Mouse (Mus musculus): Measurements from ENCODE around the gene Dpf3. TPM values are rescaled to one million over a fixed set of nuclear protein-coding genes. Genes with fewer than 3 reads are reported as not detected.

Dpf3 gene
- total RNA-seq, 2 experiments from 2014 or later: 16.3 to 22.3 TPM

DNA sequence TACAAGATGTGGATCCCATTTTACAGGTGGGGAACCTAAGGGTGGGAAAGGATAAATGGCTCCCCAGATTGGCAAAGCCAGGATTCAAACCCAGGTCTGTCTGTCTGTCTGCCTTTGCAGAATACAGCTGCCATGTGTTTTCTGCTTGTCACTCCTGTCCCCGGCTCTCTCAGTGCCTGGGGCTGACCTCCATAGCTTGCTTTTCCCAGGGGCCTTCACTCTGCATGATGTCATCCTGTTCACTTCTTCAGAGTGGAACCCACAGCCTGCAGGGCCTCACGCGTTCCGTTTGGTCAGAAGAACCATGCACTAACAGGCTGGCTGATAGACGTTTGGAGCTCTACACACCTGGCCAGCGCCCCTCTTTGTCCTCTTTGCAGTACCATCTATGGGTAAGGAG lies 184.3 kb downstream of the Dpf3 start:
- no peak for DNase-seq

DNA sequence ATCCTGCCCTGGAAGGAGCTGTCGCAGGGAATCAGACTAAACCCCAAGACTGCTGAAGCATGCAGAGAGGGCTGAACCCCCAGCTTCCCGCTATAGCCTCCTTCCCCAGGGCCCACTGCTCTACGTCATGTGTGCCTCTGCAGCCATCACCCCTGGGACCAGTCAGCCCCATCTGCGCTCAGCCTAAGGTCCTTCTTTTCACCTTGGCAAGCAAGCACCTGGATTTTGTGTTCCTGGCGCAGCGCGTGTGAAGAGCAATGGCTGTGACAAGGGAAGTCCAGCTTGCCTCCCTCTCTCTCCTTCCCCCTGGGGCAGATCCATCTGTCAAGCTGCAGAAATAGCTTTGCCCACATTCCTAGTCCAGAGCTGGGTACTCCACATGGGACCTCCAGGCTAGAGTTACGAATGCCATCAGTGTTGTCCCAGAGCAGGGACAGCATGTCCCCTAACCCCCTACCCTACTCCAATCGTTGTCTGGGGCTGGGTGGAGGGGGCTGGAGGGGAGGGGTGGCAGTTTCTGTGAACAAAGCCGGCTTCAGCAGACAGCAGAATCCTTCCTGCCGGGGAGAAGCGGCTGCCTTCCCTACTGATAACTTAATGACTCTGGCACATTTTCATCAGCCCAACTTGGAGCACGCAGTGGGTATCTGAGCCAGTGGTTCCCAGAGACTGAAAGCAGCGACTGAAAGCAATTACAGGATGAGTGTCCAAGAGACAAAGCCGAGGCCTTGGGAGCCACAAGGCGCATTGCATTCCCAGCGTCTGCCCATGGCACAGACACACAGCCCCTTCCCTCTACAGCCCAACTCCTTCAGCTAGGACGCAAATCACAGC lies 185.0 kb downstream of the Dpf3 start:
- peak; percentile 25 to 27 for DNase-seq

More for the DNA sequence above, 184.3 kb downstream of the Dpf3 start:
- intact Hi-C loops (cut with DNase I): no loop called here

DNA sequence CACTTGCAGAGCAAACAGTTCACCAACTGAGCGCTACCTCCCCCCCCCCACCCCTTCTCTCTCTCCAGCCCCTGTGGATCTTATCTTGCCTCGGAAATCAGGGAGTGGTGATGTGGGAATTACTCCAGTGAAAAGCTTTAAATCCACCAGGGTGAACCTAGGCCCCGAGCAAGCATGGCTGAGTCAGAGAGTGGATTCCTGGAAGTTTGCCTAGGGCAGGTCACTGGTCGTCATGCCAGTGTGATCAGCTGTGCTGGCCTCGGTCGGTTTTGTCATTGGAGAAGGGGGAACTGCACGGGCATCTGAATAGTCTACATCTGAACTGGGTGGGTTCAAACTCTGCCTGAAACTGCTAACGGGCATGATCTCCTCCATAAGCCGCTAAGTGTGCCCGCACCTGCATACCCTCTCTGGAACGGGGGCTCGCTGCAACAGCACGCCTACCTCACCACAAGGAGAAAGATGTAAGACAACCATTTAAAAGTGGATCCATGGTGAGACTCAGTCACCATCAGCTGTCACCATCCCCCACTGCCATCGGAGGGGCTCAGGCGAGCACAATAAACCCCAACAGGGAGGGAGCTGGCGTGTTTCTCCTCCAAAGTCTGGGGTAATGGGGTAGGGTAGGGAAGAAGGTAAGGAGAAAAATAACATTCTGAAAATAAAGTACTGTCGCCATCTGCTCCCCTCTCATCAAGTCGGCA lies 185.7 kb downstream of the Dpf3 start:
- intact Hi-C loops (cut with DNase I): no loop called here
- DNase-seq: peak in 1 of 2 experiments; percentile 6

More for the DNA sequence above, 185.0 kb downstream of the Dpf3 start:
- intact Hi-C loops (cut with DNase I): no loop called here

DNA sequence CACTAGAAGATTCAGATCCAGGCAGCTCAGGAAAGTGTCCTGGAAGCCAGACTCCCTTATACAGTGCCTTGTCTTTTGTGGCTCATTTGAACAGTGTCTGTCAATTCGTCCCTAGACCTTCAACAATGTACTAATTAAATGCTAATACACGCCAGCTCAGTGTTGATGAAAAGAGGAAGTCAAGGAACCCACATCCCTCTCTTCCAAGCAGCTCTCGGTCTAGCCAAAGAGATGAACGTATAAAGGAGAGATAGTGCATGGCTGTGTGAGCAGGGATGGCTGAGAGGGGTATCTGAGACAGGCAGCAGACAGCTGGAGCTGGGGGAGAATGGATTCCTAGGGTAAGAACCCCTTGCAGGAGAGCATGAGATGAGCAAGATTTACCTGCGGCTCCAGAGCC lies 189.2 kb downstream of the Dpf3 start:
- no peak for DNase-seq
- intact Hi-C loops (cut with DNase I): no loop called here

DNA sequence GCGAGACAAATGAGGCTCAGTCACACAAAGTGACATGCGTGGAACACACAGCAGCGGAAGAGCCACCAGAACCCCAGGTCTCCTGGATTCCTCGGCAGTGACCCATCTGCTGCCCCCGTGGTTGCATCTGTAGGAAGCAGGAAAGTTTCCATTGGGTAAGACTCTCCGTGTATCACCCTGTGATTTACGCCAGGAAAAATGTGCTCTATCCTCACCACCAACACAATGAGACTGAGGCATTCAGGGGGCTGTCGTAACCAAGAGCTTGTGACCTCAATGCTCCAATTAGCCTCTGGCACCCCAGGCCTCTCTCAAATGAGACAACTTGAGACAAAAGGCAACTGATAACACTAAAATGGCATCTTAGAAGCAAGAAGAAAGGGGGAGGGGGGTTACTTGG lies 192.5 kb downstream of the Dpf3 start:
- intact Hi-C loops (cut with DNase I): no loop called here
- DNase-seq: no peak

DNA sequence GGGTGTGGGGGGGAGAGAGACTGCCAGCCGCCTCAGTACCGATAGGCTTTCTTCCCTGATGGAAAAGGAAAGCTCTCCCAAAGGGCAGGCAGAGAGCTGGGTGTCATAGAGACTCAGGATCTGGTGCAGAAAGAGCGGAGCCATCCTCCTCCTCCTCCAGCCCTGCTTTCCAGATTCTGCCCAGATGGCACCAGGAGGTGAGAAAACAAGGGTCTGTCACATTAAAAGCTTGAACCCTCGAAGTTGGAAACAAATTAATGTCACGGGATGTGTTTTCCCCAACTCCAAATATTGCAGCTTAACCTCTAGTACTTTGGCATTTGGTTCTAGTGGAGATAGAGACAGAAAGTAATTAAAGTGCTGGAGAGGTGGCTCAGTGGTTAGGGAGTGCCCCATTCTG lies 195.6 kb downstream of the Dpf3 start:
- intact Hi-C loops (cut with DNase I): no loop called here
- no peak for DNase-seq

DNA sequence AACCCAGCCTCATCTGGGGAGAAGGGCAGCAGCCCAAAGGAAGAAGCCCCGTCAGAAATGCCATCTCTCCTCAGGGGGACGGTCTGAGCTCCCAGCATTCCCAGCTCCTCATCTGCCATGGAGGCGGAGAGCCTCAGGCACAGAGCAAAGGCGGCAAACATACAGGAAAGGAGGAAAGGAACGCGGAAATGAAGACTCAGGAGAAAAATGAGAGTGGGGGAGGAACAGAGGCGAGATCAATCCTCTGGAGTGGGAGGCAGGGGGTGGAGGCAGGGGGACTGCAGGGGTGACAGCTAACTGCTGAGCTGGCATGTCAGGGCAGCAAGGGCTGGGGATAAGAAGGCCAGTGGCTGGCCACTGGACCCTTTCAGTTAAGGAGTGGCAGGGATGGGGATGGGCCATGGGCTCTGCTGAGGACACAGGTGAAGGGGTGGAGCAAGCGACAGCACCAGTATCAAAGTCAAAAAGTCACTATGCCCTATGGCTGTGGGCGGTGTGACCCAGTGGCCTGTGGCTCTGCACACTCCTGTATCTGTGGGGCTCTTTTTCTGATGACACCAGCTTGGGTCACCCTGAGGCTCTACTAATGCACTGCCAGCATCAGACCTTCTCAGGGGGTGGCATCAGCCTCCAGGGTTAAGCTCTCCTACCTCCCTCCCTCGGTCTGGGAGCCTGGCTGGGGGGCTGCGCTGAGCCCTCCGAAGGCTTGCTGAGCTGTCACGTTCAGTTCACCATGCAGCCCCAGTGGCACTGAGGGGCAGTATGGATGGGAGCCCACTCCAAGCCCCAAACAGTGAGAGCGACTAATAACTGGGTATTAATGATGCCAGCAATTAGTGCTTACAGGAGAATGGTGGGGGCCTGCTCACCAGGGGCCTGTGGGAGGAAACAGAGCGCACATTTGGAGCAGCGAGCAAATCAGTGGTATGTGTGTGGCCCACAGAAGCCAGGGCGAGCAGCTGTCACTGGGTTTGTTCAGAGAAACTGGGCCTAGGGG lies 200.7 kb downstream of the Dpf3 start:
- intact Hi-C loops (cut with DNase I): no loop called here

DNA sequence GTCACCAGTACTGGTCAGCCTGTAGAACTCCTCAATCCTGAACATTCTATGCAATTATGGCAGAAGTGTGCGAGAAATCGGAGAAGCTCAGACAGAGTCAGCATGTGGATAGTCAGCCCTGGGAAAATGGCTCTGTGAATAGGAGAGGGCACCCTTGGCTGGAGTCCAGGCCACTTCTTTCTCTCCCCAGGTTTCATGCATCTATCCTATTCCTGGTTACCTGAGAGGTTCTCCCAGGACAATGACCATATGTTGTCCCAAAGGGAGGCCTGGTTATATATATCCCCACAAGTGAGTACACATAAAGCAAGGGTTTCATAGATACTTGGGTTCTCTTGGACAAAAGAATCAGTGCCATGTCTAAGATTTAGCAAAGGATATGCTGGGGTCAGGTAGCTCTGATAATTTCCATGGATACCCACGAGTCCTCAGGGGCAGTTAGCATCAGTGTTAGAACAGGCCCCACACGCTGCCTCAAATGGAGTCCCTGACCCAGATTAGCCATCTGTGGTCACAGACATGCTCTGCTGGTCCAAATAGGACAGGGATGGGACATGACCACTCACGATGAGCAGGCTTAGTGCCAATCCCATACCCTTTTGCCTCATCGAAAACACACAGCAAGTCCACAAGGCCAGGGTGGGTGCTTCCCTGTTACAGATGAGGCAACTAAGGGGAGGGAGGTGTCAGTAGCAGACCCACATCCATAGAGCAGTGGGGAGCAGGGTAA lies 203.8 kb downstream of the Dpf3 start:
- intact Hi-C loops (cut with DNase I): no loop called here
- no peak for DNase-seq

More for the DNA sequence above, 200.7 kb downstream of the Dpf3 start:
- no peak for DNase-seq

DNA sequence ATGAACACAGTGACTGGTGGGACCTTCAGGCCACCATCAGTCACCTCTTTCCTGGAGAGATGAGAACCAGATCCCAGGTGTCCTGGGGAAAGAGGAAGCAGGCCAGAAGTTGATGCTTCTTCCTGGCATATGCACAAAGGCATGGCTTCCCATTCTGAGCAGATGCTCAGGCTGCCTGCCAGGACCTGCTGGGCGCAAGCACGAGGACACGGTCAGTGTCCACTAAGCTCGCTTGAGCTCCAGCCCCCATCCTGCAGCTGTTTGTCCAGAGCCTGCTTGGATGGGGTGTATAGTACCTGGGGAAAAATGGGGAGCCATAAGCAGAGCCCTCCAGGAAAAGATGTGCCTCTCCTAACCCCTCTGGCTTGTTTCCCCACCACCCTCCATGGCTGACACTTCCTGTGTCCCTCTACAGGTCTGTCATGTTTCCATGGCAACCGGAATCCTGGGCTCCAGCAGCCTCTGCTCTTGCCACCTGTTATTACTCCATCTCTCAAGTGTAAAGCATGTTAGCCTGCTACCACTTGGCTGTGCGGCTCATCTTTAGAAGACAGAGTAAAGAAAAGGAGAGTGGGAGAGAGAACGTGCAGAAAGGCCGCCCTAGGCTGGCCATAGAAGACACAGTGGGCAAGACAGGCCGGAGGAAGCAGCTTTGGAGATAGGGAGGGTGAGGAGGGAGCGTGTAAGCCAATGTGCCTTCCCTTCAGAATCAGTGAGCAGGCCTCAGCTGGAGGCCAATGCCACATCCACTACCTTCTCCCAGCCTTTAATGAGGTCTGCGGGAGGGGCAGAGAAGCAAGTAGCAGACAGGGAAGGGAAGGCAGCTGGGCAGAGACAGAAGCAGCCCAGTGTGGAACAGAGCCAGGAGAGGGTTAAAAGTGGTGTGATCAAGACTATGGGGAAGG lies 209.7 kb downstream of the Dpf3 start:
- intact Hi-C loops (cut with DNase I): no loop called here
- no peak for DNase-seq

DNA sequence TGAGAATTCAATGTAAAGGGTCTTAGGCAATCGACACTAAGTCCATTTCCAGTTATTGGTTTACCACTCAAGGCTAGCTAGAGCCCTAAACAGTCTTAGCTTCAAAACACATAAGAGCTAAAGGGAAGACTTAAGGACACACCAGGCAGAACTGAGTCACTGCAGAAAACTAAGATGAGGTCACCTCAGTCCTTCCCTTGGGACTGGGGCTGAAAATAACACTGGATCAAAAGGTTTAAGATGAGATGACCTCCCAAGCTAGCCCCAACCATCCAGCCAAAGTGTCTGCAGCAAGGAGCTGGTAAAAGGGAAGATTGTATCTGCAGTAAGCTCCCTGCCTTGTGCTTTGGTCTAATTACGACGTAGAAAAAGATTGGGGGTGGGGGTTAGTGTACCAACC lies 216.3 kb downstream of the Dpf3 start:
- no peak for DNase-seq
- intact Hi-C loops (cut with DNase I): no loop called here

DNA sequence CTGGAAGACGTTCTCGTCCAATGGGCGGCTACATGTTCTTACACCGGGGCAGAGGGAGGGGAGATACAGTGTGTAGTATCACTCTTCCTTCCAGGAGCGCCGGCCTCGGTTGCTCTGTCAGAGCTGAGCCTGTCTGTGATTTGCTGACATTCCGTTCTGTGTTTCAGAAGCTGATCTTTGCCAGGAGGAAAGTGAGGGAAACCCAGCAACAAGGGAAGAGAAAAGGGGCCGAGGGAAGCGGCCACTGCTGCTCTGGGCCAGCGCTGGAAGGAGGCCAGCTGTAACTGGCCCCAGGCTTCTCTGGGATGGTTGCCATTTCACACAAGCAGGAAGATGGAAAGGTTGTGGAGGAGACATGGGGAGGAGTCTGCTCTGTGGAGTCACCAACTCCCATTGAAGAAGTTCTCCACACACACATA lies 219.0 kb downstream of the Dpf3 start:
- intact Hi-C loops (cut with DNase I): no loop called here
- DNase-seq: peak; percentile 69 to 70

DNA sequence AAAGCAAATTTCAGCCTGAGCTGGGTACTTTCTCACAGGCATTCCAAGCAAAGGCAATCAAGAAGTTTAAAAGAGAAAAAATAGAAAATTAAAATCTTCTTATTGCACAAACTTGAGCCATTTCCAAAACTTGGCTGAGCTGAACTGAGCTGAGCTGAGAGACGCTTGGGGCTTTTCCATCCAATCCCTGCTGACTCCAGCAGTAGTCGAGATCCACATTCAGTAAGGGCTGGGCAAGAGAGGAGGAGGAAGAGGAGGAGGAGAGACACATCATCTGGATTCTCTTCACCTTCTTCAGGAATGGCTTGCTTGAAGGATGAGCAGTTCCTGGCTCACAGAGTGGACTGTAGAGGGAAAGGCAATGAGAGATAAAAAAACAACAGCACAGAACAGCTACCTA lies 227.0 kb downstream of the Dpf3 start:
- intact Hi-C loops (cut with DNase I): no loop called here
- DNase-seq: no peak

DNA sequence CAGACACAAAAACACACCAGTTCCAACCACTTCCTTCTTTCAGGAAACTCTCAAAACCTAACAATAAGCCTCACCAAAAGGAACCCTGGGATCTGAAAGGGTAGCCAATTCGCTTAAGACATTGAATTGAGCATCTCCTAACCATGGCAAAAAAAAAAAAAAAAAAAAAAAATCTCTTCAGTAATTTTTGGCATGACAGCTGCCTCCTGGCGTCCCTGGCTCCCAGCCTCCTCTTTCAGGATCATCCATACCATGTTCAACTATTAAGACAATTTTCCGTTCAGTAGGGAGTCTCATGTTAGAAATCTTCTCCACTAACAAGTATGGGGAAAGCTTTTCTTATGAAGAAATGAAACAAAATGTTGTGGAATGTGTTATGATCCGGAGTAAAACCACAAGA lies 233.1 kb downstream of the Dpf3 start:
- DNase-seq: no peak
- intact Hi-C loops (cut with DNase I): no loop called here

DNA sequence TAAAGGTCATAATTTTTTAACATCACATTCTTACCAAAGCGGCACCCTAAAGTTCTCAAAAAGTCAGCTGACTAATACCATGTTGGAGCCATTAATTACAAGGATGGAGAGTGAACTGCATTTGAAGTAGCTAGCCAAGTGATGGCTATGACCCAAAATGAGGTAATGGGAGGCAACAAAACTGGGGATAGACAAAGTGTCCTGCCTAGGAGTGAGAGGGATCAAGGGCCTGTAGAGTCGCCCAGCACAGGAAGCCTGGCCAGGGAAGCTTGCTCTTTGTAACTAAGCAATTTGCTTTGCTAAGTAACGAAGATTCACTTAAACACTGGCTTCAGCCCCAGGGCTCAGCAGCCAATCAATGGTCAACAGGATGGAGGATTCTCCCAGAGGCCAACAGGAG lies 238.4 kb downstream of the Dpf3 start:
- intact Hi-C loops (cut with DNase I): no loop called here
- no peak for DNase-seq

DNA sequence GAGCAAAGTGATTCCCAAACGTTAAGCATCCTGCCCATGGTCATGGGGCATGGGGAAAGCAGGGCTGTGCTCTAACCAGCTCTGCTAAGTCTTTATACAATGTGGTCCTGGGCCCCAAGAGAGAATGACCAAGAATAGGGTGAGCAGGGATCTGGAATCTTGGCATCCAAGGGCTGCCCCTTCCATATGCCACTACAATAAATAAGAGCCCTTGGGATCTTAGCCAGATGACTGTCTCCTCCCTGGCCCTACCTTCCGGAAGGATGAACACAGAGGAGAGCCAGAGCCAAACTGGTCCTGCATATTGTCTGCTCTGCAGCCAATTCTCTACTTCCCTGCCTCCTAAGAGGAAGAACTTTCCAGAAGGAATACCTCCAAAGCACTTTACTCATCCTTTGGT lies 238.9 kb downstream of the Dpf3 start:
- intact Hi-C loops (cut with DNase I): no loop called here

DNA sequence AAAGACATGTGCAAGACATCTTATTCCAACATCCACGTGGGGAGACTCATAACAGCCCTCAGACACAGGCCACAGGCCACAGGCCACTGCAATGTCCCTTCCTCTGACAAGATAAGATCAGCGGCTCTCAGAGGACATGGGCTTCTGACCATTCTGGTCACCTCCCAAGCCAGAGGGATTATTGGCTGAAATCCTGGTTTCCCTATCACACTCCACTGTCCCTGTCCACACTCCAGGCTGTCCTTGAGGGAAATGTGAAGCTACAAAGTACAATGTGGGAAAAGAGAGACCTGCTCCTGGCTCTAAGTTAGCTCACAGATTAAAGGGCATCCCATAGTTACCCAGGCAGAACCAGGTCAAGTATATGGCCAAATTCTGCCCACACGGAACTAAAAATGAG lies 239.8 kb downstream of the Dpf3 start:
- intact Hi-C loops (cut with DNase I): no loop called here
- DNase-seq: peak; percentile 24 to 49

More for the DNA sequence above, 238.9 kb downstream of the Dpf3 start:
- no peak for DNase-seq

DNA sequence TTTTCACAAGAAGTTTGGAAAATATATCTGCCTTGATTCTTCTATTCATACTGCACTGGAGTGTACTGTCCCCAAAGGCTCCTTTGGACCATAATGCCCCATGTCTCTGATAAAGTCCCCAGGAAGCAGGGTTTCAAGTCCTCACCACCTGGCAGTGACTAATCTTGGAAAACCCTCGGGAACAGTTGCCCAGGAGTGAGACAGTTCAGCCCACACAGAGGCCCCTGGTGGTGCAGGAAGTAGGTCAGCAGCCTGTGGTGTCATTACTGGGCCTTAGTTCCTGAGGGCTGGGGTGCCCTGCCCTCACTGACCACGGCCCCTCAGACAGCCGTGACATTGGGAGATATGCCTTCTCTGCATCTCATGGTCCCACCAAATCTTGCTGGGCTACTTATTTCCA lies 246.5 kb downstream of the Dpf3 start:
- DNase-seq: no peak

DNA sequence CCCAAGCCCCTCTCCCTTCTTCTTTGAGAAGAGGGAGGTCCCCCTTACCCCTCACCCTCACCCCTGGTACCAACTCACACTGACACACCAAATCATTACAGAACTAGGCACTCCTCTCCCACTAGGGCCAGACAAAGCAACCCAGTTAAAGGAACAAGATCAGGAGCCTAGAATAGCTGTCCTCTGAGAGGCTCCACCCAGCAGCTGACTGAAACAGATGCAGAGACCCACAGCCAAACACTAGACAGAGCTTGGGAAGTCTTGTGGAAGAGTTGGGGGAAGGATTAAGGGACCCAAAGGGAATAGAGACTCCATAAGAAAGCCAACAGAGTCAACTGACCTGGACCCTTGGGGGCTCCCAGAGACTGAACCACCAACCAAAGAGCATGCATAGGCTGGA lies 246.9 kb downstream of the Dpf3 start:
- intact Hi-C loops (cut with DNase I): no loop called here
- no peak for DNase-seq

More for the DNA sequence above, 246.5 kb downstream of the Dpf3 start:
- intact Hi-C loops (cut with DNase I): no loop called here

DNA sequence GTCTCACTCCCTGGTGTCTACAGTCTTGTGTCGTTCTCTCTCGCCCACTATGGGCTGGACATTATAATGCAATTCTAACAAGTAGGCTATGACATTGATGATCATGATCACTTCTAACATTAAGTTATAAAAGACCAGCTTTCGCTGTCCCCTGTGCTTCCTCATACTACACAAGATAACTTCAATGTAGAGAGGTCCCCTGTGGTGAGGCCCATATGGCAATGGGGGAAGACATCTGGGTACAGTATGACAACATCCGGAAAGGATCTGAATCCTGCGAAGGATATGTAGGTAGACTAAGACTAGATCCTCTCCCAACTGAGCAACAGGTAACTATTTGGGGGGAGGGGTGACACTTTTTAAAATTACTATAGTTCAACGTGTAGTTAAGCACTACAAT lies 251.7 kb downstream of the Dpf3 start:
- intact Hi-C loops (cut with DNase I): no loop called here
- DNase-seq: no peak
